9 mouse cellular contexts compared by ENCODE assay signal in the genomic region with DNA sequence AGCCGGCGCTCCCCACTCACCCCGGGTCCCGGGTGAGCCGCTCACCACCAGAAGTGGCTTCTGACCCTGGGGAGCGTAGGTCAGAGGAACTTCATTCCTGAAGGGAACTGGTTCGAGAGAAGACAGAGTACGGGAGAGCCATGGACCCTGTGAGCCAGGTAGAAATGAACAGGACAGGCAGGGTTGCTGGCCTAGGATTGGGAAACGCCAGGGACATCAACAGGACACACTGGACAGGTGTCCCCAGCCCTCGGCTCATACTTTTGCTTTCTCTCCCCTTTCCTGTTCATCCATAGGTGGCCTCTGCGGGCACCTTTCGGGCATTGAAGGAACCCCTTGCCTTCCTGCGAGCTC. TPM values are rescaled to one million over a fixed set of nuclear protein-coding genes. Genes with fewer than 3 reads are reported as not detected.
DNase-seq lines count a peak whose midpoint lies in the region; ATAC-seq lines count a peak whose summit lies in the region.
"Had no signal": no experiment of that assay in that cellular context is flagged by ENCODE, and none has a peak within 500 bp of the region (broad histone marks: within the 10 kb centered on the region; RNA-seq: fewer than 3 reads in every experiment).

No protein-coding gene starts in this region.

- H3K4me2 ChIP-seq in lung, embryonic 15.5 days: peak overlapping the region; percentile 64
- peak overlapping the region; percentile 76 for H3K4me2 ChIP-seq in limb, embryonic 12.5 days
- H3K4me2 ChIP-seq in stomach, embryonic 16.5 days (ENCODE audit: low read depth, low read length): peak overlapping the region; percentile 69

- 0 out of 2 replicates have a peak, but pooled peaks cover 6% of the 10 kb centered on the region for H3K4me1 ChIP-seq in lung, embryonic 15.5 days
- 0 out of 2 replicates have a peak, but pooled peaks cover 3% of the 10 kb centered on the region for H3K4me1 ChIP-seq in limb, embryonic 12.5 days (replicated peaks)
- H3K4me1 ChIP-seq in stomach, embryonic 16.5 days (ENCODE audit: control insufficient read depth, insufficient read depth, low read length): no peaks in the 10 kb centered on the region

- no peaks in the 10 kb centered on the region for H3K9me3 ChIP-seq in lung, embryonic 15.5 days
- H3K9me3 ChIP-seq in limb, embryonic 12.5 days: no peaks in the 10 kb centered on the region
- H3K9me3 ChIP-seq in stomach, embryonic 16.5 days (replicated peaks; ENCODE audit: control insufficient read depth, low read length): no peaks in the 10 kb centered on the region

- no peaks in the 10 kb centered on the region for H3K27me3 ChIP-seq in lung, embryonic 15.5 days
- H3K27me3 ChIP-seq in limb, embryonic 12.5 days: no peaks in the 10 kb centered on the region; the same call in 1 of the 2 replicates
- H3K27me3 ChIP-seq in stomach, embryonic 16.5 days (ENCODE audit: control insufficient read depth, insufficient read depth, low read length): no peaks in the 10 kb centered on the region

- H3K4me3 ChIP-seq in lung, embryonic 15.5 days: peak overlapping the region; percentile 32
- peak overlapping the region; percentile 42 for H3K4me3 ChIP-seq in limb, embryonic 12.5 days (replicated peaks)
- H3K4me3 ChIP-seq in stomach, embryonic 16.5 days (replicated peaks; ENCODE audit: low read length): peak overlapping the region; percentile 46

- no peak overlapping the region for H3K27ac ChIP-seq in lung, embryonic 15.5 days
- H3K27ac ChIP-seq in limb, embryonic 12.5 days: no peak overlapping the region
- no peak overlapping the region for H3K27ac ChIP-seq in stomach, embryonic 16.5 days (ENCODE audit: low read length)
- H3K27ac ChIP-seq: macrophage had no signal

- no peak for DNase-seq in cerebellum, adult 18-20 months
- no peak for DNase-seq in lung, adult 18-20 months
- no peak for DNase-seq in left cerebral cortex, postnatal 36 days (ENCODE audit: low spot score in 2 of 2)
- DNase-seq in frontal cortex, postnatal 14 days (ENCODE audit: low spot score in 2 of 2): no peak

- ATAC-seq in cerebellum, adult (ENCODE audit: insufficient number of reproducible peaks, low FRiP score, low TSS enrichment): peak; percentile 50
- no peak for ATAC-seq in lung, embryonic 15.5 days (ENCODE audit: borderline replicate concordance, extremely low read depth, low FRiP score, low TSS enrichment)
- ATAC-seq in limb, embryonic 12.5 days (ENCODE audit: insufficient number of reproducible peaks, insufficient read depth, low FRiP score, low TSS enrichment, low read depth): no peak
- peak; percentile 21 for ATAC-seq in stomach, embryonic 16.5 days (ENCODE audit: insufficient read depth, low FRiP score)

- H3K36me3 ChIP-seq in lung, embryonic 15.5 days: no peaks in the 10 kb centered on the region
- H3K36me3 ChIP-seq in limb, embryonic 12.5 days: no peaks in the 10 kb centered on the region
- H3K36me3 ChIP-seq in stomach, embryonic 16.5 days (ENCODE audit: control insufficient read depth, insufficient read depth, low read length): no peaks in the 10 kb centered on the region

- intact Hi-C loops in left cerebral cortex, postnatal 36 days (cut with DNase I): no loop called here

- WGBS in lung, embryonic 15.5 days: 16% methylated on average over 13 of the region's 13 CpGs
- 14% methylated on average over 13 of the region's 13 CpGs for WGBS in limb, embryonic 12.5 days
- WGBS in stomach, embryonic 16.5 days: 15% methylated on average over 13 of the region's 13 CpGs

- 0 out of 2 replicates have a peak overlapping the region, but pooled peaks have one; percentile 22 for H3K9ac ChIP-seq in lung, embryonic 15.5 days
- peak overlapping the region; percentile 49 for H3K9ac ChIP-seq in limb, embryonic 12.5 days (replicated peaks)
- peak overlapping the region; percentile 50; the same call in 1 of the 2 replicates for H3K9ac ChIP-seq in stomach, embryonic 16.5 days (ENCODE audit: low read length)

RNA-seq across cellular contexts. Expression of gene Synpr, which starts 0.2 kb away (rescaled TPM):
- polyA plus RNA-seq in lung, embryonic 15.5 days (2015; fragmentation: Nextera tagmentation; extraction: Ambion mirVana): 1.4 and 2.1 TPM in 2 replicates
- 4.6 and 5.9 TPM in 2 replicates for polyA plus RNA-seq in limb, embryonic 12.5 days (2016; fragmentation: Nextera tagmentation; extraction: Ambion mirVana)
- 4.8 and 5.7 TPM in 2 replicates for polyA plus RNA-seq in stomach, embryonic 16.5 days (2015; fragmentation: Nextera tagmentation; extraction: Ambion mirVana)
- total RNA-seq in left cerebral cortex, postnatal 36 days (2021): 100 to 1,000 TPM; 120 to 125 TPM
- polyA plus RNA-seq: macrophage had no signal

Comparison
In these comparisons a context has a peak if more than half of its experiments do, and no peak if none do; other contexts are left out.
1. ATAC-seq: peak in cerebellum, adult (single experiment) and stomach, embryonic 16.5 days (single experiment); none in lung, embryonic 15.5 days (single experiment) and limb, embryonic 12.5 days (single experiment).
2. Peak in every context shown above with its lines, with median percentiles within 50 percentile points of each other: H3K4me2 ChIP-seq, H3K4me3 ChIP-seq and H3K9ac ChIP-seq.